Comparison of ENCODE assay signal across 8 mouse cellular contexts in genomic region chr8:105531774-105532173, GRCm38 (mm10). TPM values are rescaled to one million over a fixed set of nuclear protein-coding genes. Genes with fewer than 3 reads are reported as not detected.
A peak's percentile ranks its signal among the peaks of the same experiment; 100 is the strongest.
DNase-seq lines count a peak whose midpoint lies in the region; ATAC-seq and TF ChIP-seq lines count a peak whose summit lies in the region.

No protein-coding gene starts in this region.

- no peak overlapping the region for H3K9ac ChIP-seq in heart, embryonic 11.5 days (ENCODE audit: low read depth, low read length)
- no peak overlapping the region for H3K9ac ChIP-seq in forebrain, embryonic 16.5 days (replicated peaks; ENCODE audit: low read depth, low read length)

- TF ChIP-seq CTCF in bone marrow macrophage, adult 2 months (IDR thresholded peaks at IDR 0.05; ENCODE audit: low read depth, low read length) = 0 out of 2 replicates have a peak, but pooled peaks have one; percentile 26

- no peaks in the 10 kb centered on the region for H3K27me3 ChIP-seq in heart, embryonic 11.5 days (ENCODE audit: control insufficient read depth, insufficient read depth, low read length)
- H3K27me3 ChIP-seq in forebrain, embryonic 16.5 days (replicated peaks; ENCODE audit: control insufficient read depth, insufficient read depth, low read length) = no peaks in the 10 kb centered on the region

- no peak overlapping the region for H3K4me2 ChIP-seq in heart, embryonic 11.5 days
- no peak overlapping the region for H3K4me2 ChIP-seq in forebrain, embryonic 16.5 days (ENCODE audit: low read length)

- TF ChIP-seq POLR2A in bone marrow macrophage, adult 2 months (IDR thresholded peaks at IDR 0.05; ENCODE audit: borderline replicate concordance, low read depth, low read length) = no peak

- H3K4me1 ChIP-seq in heart, embryonic 11.5 days (ENCODE audit: control insufficient read depth, insufficient read depth, low read length) = peaks cover 20% of the 10 kb centered on the region
- peaks cover 21% of the 10 kb centered on the region for H3K4me1 ChIP-seq in bone marrow macrophage, adult 2 months (ENCODE audit: control insufficient read depth, insufficient read depth, low read length)
- H3K4me1 ChIP-seq in forebrain, embryonic 16.5 days (replicated peaks; ENCODE audit: control insufficient read depth, insufficient read depth, low read length) = no peaks in the 10 kb centered on the region

- peaks cover 3% of the 10 kb centered on the region; the same call in 1 of the 2 replicates for H3K36me3 ChIP-seq in heart, embryonic 11.5 days (ENCODE audit: control insufficient read depth, insufficient read depth, low read length)
- peaks cover 4% of the 10 kb centered on the region; the same call in 1 of the 2 replicates for H3K36me3 ChIP-seq in forebrain, embryonic 16.5 days (ENCODE audit: control insufficient read depth, insufficient read depth)

- H3K9me3 ChIP-seq in heart, embryonic 11.5 days (replicated peaks; ENCODE audit: control insufficient read depth, low read length) = no peaks in the 10 kb centered on the region
- H3K9me3 ChIP-seq in forebrain, embryonic 16.5 days (ENCODE audit: control insufficient read depth, low read length) = no peaks in the 10 kb centered on the region

- no peak overlapping the region for H3K4me3 ChIP-seq in heart, embryonic 11.5 days (ENCODE audit: low read depth, low read length)
- no peak overlapping the region for H3K4me3 ChIP-seq in bone marrow macrophage, adult 2 months (ENCODE audit: insufficient read depth, low read length)
- H3K4me3 ChIP-seq in forebrain, embryonic 16.5 days (replicated peaks; ENCODE audit: low read length) = no peak overlapping the region

- WGBS in heart, embryonic 11.5 days (ENCODE audit: insufficient replicate concordance) = 74% methylated on average over 2 of the region's 2 CpGs
- WGBS in forebrain, embryonic 16.5 days = 61% methylated on average over 2 of the region's 2 CpGs

- ATAC-seq in heart, embryonic 11.5 days (replicated peaks; ENCODE audit: insufficient number of reproducible peaks, low FRiP score, low TSS enrichment) = no peak
- ATAC-seq in forebrain, embryonic 16.5 days = no peak

- no peak overlapping the region for H3K27ac ChIP-seq in heart, embryonic 11.5 days (ENCODE audit: low read depth, low read length)
- H3K27ac ChIP-seq in bone marrow macrophage, adult 2 months (ENCODE audit: insufficient read depth, low read depth, low read length) = no peak overlapping the region
- H3K27ac ChIP-seq in forebrain, embryonic 16.5 days (ENCODE audit: low read length) = no peak overlapping the region

- peak; percentile 96 for DNase-seq in heart, adult 11 months
- peak; percentile 68 to 70 for DNase-seq in B cell, adult 2 months
- peak; percentile 48 for DNase-seq in induced T-regulatory cell, adult 2 months (ENCODE audit: low read depth)
- DNase-seq in naive thymus-derived CD4-positive, alpha-beta T cell, adult 2 months (ENCODE audit: low read depth) = peak; percentile 56
- no peak for DNase-seq in left cerebral cortex, adult 18-20 months (ENCODE audit: low spot score in 2 of 2)

RNA-seq across cellular contexts. Expression of gene Hsd11b2, which starts 13.2 kb away (rescaled TPM):
- polyA plus RNA-seq in heart, embryonic 11.5 days (2014; fragmentation: Nextera tagmentation; extraction: Ambion mirVana) = 6.4 and 8.2 TPM in 2 replicates
- not detected in 2 replicates for polyA plus RNA-seq in bone marrow macrophage, adult 2 months (2012; ENCODE audit: insufficient read depth, insufficient read length, missing spikeins)
- not detected for total RNA-seq in left cerebral cortex, adult 18-20 months (2021)
- 0.35 and 0.48 TPM in 2 replicates for polyA plus RNA-seq in forebrain, embryonic 16.5 days (2015; fragmentation: Nextera tagmentation; extraction: Ambion mirVana)

RNA-seq across cellular contexts. Expression of gene Atp6v0d1, which starts 34.1 kb away (rescaled TPM):
- 80.7 and 86.3 TPM in 2 replicates for polyA plus RNA-seq in heart, embryonic 11.5 days (2014; fragmentation: Nextera tagmentation; extraction: Ambion mirVana)
- polyA plus RNA-seq in bone marrow macrophage, adult 2 months (2012; ENCODE audit: insufficient read depth, insufficient read length, missing spikeins) = 177 and 186 TPM in 2 replicates
- total RNA-seq in left cerebral cortex, adult 18-20 months (2021) = 100 to 1,000 TPM; 306 to 326 TPM
- polyA plus RNA-seq in forebrain, embryonic 16.5 days (2015; fragmentation: Nextera tagmentation; extraction: Ambion mirVana) = 193 and 203 TPM in 2 replicates

RNA-seq across cellular contexts. Expression of gene Zdhhc1, which starts 35.1 kb away (rescaled TPM):
- 15.0 and 17.1 TPM in 2 replicates for polyA plus RNA-seq in heart, embryonic 11.5 days (2014; fragmentation: Nextera tagmentation; extraction: Ambion mirVana)
- polyA plus RNA-seq in bone marrow macrophage, adult 2 months (2012; ENCODE audit: insufficient read depth, insufficient read length, missing spikeins) = 16.0 and 16.3 TPM in 2 replicates
- 10 to 100 TPM; 41.8 to 42.5 TPM for total RNA-seq in left cerebral cortex, adult 18-20 months (2021)
- 26.3 and 33.3 TPM in 2 replicates for polyA plus RNA-seq in forebrain, embryonic 16.5 days (2015; fragmentation: Nextera tagmentation; extraction: Ambion mirVana)

Comparison
In these comparisons a context has a peak if more than half of its experiments do, and no peak if none do; other contexts are left out.
1. DNase-seq: peak in heart, adult 11 months (single experiment), B cell, adult 2 months (2 of 2), induced T-regulatory cell, adult 2 months (single experiment) and naive thymus-derived CD4-positive, alpha-beta T cell, adult 2 months (single experiment); none in left cerebral cortex, adult 18-20 months (0 of 2).